Mouse (Mus musculus) liver, embryonic 14.5 days (tissue): ENCODE results near the gene Trpm6. TPM values are rescaled to one million over a fixed set of nuclear protein-coding genes. Genes with fewer than 3 reads are reported as not detected.

Experiments
- ATAC-seq: fragments of 200-750 bp; cut with Nextera tagmentation; 2 replicates; pipeline ENCODE4 v1.8.0; 2017; ENCODE audit warnings: moderate number of reproducible peaks, mild to moderate bottlenecking, moderate library complexity; ENCODE audit not compliant: insufficient read depth
- DNase-seq, 3 experiments: peaks; one replicate each; pipeline ENCODE4 v3.0.0-alpha.2; 2012 to 2013; ENCODE audit warnings: low read depth in 3 of 3, low spot score in 3 of 3
- H3K27ac ChIP-seq: fragments of 300-500 bp; sonication (generic); 2 replicates; pipeline ENCODE4 v1.5.1; 2014; ENCODE audit warnings: moderate library complexity, mild to moderate bottlenecking, control low read depth, inconsistent platforms
- H3K27me3 ChIP-seq: fragments of 300-500 bp; sonication (generic); 2 replicates; pipeline ENCODE4 v1.6.1; 2014; ENCODE audit warnings: mild to moderate bottlenecking, low read length, moderate library complexity; ENCODE audit not compliant: control insufficient read depth, insufficient read depth
- H3K36me3 ChIP-seq: fragments of 300-500 bp; sonication (generic); replicated peaks from 2 replicates; pipeline ENCODE4 v1.6.1; 2014; ENCODE audit warnings: low read depth; ENCODE audit not compliant: control insufficient read depth, insufficient read depth
- H3K4me1 ChIP-seq, 2 experiments: fragments of 200-500 bp in 1 of 2; fragments of 300-500 bp in 1 of 2; sonication (generic) in 1 of 2; replicated peaks; 2 replicates each; pipeline ENCODE4 v1.6.1; 2012 to 2014; ENCODE audit warnings: antibody characterized with exemption in 1 of 2, inconsistent platforms in 1 of 2, low read length in 1 of 2; ENCODE audit not compliant: control insufficient read depth in 2 of 2, insufficient read depth in 2 of 2
- H3K4me2 ChIP-seq: fragments of 300-500 bp; sonication (generic); 2 replicates; pipeline ENCODE4 v1.6.1; 2014; ENCODE audit warnings: low read depth, mild to moderate bottlenecking, control low read depth, moderate library complexity
- H3K4me3 ChIP-seq, 2 experiments: fragments of 200-500 bp in 1 of 2; fragments of 300-500 bp in 1 of 2; sonication (generic) in 1 of 2; 2 replicates each; pipeline ENCODE4 v1.5.1; 2012 to 2014; ENCODE audit warnings: low read depth in 2 of 2, low read length in 2 of 2, mild to moderate bottlenecking in 2 of 2, control low read depth in 1 of 2, inconsistent platforms in 1 of 2, moderate library complexity in 1 of 2; ENCODE audit not compliant: insufficient read depth in 1 of 2
- H3K9ac ChIP-seq: fragments of 300-500 bp; sonication (generic); replicated peaks from 2 replicates; pipeline ENCODE4 v1.6.1; 2014; ENCODE audit warnings: mild to moderate bottlenecking, control low read depth, moderate library complexity
- H3K9me3 ChIP-seq: fragments of 300-500 bp; sonication (generic); 2 replicates; pipeline ENCODE4 v1.6.1; 2016; ENCODE audit warnings: low read length, mixed read lengths; ENCODE audit not compliant: control insufficient read depth
- CTCF ChIP-seq: IDR thresholded peaks from 2 replicates; pipeline ENCODE4 v1.5.1; 2016; ENCODE audit warnings: antibody characterized with exemption, low read depth, control low read depth
- EP300 ChIP-seq: IDR thresholded peaks from 2 replicates; pipeline ENCODE4 v1.6.1; 2016; ENCODE audit warnings: antibody characterized with exemption, low read depth
- WGBS: fragments of 180-500 bp; shearing (Covaris S2); extraction: QIAGEN DNeasy Blood & Tissue Kit; methylation state at CpG from one replicate; pipeline ENCODE4 v1.1.7; 2014; ENCODE audit not compliant: insufficient replicate concordance; 5-methylcytosine and 5-hydroxymethylcytosine counted together
- polyA plus RNA-seq, 2 experiments: library from polyadenylated mRNA; depleted of rRNA in 1 of 2; stranded (reverse) in 1 of 2; unstranded in 1 of 2; fragments of >200 nt; fragmentation: Nextera tagmentation in 1 of 2; extraction: Ambion mirVana in 1 of 2; gene quantifications; 2 replicates each; pipeline versions ENCODE4 v1.2.1 to v1.2.3; 2012 to 2014

The Trpm6 gene
- polyA plus RNA-seq, 2 experiments: 0.01 TPM; not detected in 1

GRCm38 (mm10) chr19:18774085-18774484 is 24.3 kb downstream of the Trpm6 start:
- H3K4me1 ChIP-seq: no peaks in the 10 kb centered on the region
- TF ChIP-seq CTCF: no peak
- TF ChIP-seq EP300: no peak

DNA sequence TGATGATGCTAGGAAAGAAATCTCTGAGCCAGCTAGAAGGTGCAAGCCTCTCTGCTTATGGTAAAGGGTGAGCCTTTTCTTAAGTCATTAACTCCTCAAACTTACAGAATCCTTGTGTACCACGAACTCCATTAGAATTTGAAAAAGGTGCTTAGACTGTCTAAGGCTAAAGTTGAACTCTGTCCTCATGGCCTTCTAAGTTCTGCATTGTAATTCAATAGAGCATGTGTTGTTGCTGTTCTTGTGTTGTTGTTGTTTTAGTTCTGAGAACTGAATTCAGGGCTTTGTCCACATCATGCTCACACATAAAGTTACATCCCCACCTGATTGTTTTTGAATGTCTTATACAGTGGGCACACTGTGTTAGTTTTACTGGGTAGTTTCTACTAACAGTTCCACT is 49.9 kb downstream of the Trpm6 start:
- Histone ChIP-seq H3K9me3 (no peaks in the 10 kb centered on the region), H3K27ac (no peak overlapping the region), H3K9ac (no peak overlapping the region), H3K36me3 (no peaks in the 10 kb centered on the region), H3K4me1 (no peaks in the 10 kb centered on the region), H3K4me2 (no peak overlapping the region), H3K27me3 (no peaks in the 10 kb centered on the region), H3K4me3 (no peak overlapping the region)
- no peak for TF ChIP-seq CTCF
- TF ChIP-seq EP300: no peak
- ATAC-seq (no peak), DNase-seq (no peak)
- 37% methylated on average over 1 of the region's 1 CpGs for WGBS

More at GRCm38 (mm10) chr19:18774085-18774484, 24.3 kb downstream of the Trpm6 start:
- ATAC-seq (no peak), DNase-seq (no peak)
- WGBS: 38% methylated on average over 1 of the region's 1 CpGs
- Histone ChIP-seq H3K9me3 (no peaks in the 10 kb centered on the region), H3K27me3 (no peaks in the 10 kb centered on the region), H3K4me3 (no peak overlapping the region), H3K9ac (no peak overlapping the region), H3K27ac (no peak overlapping the region), H3K36me3 (no peaks in the 10 kb centered on the region), H3K4me2 (no peak overlapping the region)

DNA sequence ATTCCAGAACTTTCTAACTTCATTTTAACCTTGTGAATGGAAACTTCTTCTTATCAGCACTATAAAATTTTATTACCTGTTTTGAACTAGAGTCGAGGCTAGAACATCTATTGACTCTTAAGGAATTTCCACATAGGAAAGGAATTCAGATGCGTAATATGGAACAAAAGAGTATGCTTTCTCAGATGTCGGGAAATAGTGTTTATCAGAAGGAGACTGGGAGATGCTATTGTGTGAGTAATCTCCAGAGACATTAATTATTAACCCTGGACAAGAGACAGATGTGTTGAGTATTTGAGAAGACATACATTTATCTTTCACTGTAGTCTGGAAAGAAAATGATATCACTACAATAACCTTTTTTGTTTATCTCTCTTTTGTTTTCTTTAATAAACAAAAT is 61.5 kb downstream of the Trpm6 start:
- DNase-seq: no peak
- no peak overlapping the region for H3K4me2 ChIP-seq
- no peaks in the 10 kb centered on the region for H3K4me1 ChIP-seq
- H3K27me3 ChIP-seq: no peaks in the 10 kb centered on the region
- no peak for TF ChIP-seq EP300
- no peak for TF ChIP-seq CTCF
- ATAC-seq: no peak
- H3K4me3 ChIP-seq: no peak overlapping the region
- no peaks in the 10 kb centered on the region for H3K36me3 ChIP-seq
- H3K9me3 ChIP-seq: no peaks in the 10 kb centered on the region
- 53% methylated on average over 3 of the region's 3 CpGs for WGBS
- H3K27ac ChIP-seq: no peak overlapping the region
- no peak overlapping the region for H3K9ac ChIP-seq

- ATAC-seq (no peak), DNase-seq (no peak)
- WGBS: 62% methylated on average over 13 of the region's 13 CpGs
Measured at GRCm38 (mm10) chr19:18815170-18815569, 65.4 kb downstream of the Trpm6 start.

DNA sequence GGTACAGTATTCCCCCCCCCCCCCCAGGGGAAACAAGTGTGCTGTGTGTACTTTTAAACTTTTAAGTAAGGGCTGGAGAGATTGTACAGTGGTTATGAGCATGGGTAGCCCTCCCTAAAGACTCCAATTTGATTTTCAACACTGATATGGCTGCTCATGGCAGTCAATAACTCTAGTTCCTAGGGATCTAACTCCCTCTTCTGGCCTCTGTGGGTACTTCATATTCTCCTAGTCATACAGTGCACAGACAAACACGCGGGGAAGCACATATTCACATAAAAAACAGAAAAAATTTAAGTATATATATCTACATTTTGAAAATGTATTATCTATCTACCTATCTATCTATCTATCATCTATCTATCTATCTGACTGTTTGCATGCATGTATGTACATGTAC is 67.6 kb downstream of the Trpm6 start:
- 57% methylated on average over 2 of the region's 2 CpGs for WGBS
- no peaks in the 10 kb centered on the region for H3K36me3 ChIP-seq
- H3K27me3 ChIP-seq: no peaks in the 10 kb centered on the region
- no peaks in the 10 kb centered on the region for H3K9me3 ChIP-seq
- ATAC-seq (no peak), DNase-seq (no peak)
- H3K4me1 ChIP-seq: no peaks in the 10 kb centered on the region
- H3K27ac ChIP-seq: no peak overlapping the region
- no peak overlapping the region for H3K4me3 ChIP-seq
- H3K4me2 ChIP-seq: no peak overlapping the region
- no peak for TF ChIP-seq EP300
- TF ChIP-seq CTCF: no peak; the same call in 1 of the 2 replicates
- no peak overlapping the region for H3K9ac ChIP-seq

More at GRCm38 (mm10) chr19:18815170-18815569, 65.4 kb downstream of the Trpm6 start:
- Histone ChIP-seq H3K9me3 (no peaks in the 10 kb centered on the region), H3K4me2 (no peak overlapping the region), H3K9ac (no peak overlapping the region), H3K4me1 (no peaks in the 10 kb centered on the region), H3K27me3 (no peaks in the 10 kb centered on the region), H3K27ac (no peak overlapping the region), H3K4me3 (no peak overlapping the region), H3K36me3 (no peaks in the 10 kb centered on the region)
- TF ChIP-seq EP300 (no peak), CTCF (no peak)
